Mouse (Mus musculus): ENCODE results near the gene Car9. TPM values are rescaled to one million over a fixed set of nuclear protein-coding genes. Genes with fewer than 3 reads are reported as not detected.

Gene Car9
- 2.1 and 2.6 TPM in 2 replicates for polyA plus RNA-seq (2015; fragmentation: Nextera tagmentation; extraction: Ambion mirVana)

DNA sequence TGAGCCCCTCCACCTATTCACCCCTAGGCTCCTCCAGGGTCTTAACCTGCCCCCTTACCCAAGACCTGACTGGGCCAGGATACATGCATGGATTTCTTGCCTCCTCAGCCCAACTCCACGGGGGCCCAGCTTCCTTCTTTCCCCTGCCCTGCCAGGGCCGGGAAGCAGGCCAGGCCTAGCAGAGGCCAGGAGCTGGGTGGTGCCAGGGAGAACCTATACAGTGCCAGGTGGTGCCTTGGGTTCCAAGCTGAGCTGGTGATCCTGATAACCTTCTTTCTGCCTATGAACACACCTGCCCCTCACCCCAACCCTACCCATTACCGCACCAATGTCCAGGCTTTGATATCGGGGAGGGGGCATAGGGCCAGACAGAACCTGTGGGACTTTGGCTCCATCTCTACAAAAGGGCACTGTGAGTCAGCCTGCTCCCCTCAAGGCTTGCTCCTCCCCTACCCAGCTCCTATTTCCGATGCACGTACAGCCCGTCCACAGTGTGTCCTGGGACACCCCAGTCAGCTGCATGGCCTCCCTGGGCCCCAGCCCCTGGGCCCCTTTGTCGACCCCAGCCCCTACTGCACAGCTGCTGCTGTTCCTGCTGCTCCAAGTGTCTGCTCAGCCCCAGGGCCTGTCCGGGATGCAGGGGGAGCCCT is at the start of gene Car9:
TSS of gene Car9 (plus strand) at position 431 of the 650 bp plus-strand sequence.
- H3K27me3 ChIP-seq (replicated peaks; ENCODE audit: insufficient read depth, low read length): no peaks in the 10 kb centered on the region
- H3K9me3 ChIP-seq (ENCODE audit: low read length): no peaks in the 10 kb centered on the region
- H3K4me1 ChIP-seq (ENCODE audit: insufficient read depth, low read depth, low read length): peaks cover 5% of the 10 kb centered on the region; the same call in 1 of the 2 replicates
- H3K36me3 ChIP-seq (ENCODE audit: insufficient read depth, low read length): no peaks in the 10 kb centered on the region
- TF ChIP-seq CTCF (IDR thresholded peaks at IDR 0.05) (no peak), EP300 (IDR thresholded peaks at IDR 0.05) (no peak)
- 49% methylated on average over 9 of the region's 9 CpGs for WGBS
- no peak within 1 kb of the TSS for H3K27ac ChIP-seq (ENCODE audit: low read length)
- H3K4me2 ChIP-seq (replicated peaks; ENCODE audit: low read depth, low read length): peak within 1 kb of the TSS; percentile 83
- DNase-seq (ENCODE audit: low spot score) (no peak), ATAC-seq (no peak)
- H3K9ac ChIP-seq (replicated peaks; ENCODE audit: low read depth): no peak within 1 kb of the TSS
- H3K4me3 ChIP-seq (ENCODE audit: low read depth, low read length): no peak within 1 kb of the TSS

DNA sequence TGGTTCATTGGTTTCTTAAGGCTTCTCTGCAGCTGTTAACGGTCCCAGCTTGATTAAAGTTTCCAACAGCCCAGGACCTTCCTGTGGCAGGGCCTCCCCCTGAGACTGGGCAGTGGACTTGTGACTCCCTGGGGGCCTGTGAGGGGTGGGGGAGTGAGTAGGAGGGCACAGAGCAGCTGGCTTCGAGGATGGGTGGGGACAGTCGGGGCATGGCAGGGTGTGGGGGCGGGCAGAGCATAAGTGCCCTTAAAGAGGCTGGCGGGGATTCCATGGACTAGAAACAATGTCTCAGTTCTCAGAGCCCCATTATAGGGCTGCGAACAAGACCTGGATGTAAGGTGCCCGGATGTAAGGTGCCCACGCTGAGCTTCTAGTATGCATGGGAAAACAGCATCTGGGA is 49.6 kb upstream of the Car9 start:
- no peak for ATAC-seq
- no peak overlapping the region for H3K27ac ChIP-seq (ENCODE audit: low read length)
- no peaks in the 10 kb centered on the region for H3K36me3 ChIP-seq (ENCODE audit: insufficient read depth, low read length)
- H3K9me3 ChIP-seq (ENCODE audit: low read length): no peaks in the 10 kb centered on the region
- no peak overlapping the region for H3K4me2 ChIP-seq (replicated peaks; ENCODE audit: low read depth, low read length)
- TF ChIP-seq EP300 (IDR thresholded peaks at IDR 0.05): no peak
- H3K9ac ChIP-seq (replicated peaks; ENCODE audit: low read depth): no peak overlapping the region
- peaks cover 4% of the 10 kb centered on the region; the same call in 1 of the 2 replicates for H3K4me1 ChIP-seq (ENCODE audit: insufficient read depth, low read depth, low read length)
- DNase-seq (ENCODE audit: low spot score): no peak
- WGBS: 14% methylated on average over 8 of the region's 8 CpGs
- H3K4me3 ChIP-seq (ENCODE audit: low read depth, low read length): no peak overlapping the region
- H3K27me3 ChIP-seq (replicated peaks; ENCODE audit: insufficient read depth, low read length): 0 out of 2 replicates have a peak, but pooled peaks cover 7% of the 10 kb centered on the region

DNA sequence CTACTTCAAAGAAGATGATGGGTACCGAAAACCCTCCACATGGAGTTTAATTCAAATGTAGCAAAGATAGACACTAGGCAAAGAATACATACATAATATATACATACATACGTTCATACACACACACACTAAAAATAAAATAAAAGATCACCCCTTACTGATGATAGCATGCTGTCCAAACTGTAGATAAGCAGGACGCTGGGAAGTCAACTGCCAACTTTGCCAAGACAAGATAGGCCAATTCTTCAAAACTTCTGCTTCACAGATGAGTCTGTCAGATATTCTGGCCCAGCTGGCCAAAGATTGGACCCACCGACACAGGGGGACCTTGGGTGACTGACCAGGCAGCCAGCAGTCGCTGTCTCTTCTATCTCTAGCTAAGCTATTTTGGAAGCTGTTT is 43.7 kb upstream of the Car9 start:
- no peak overlapping the region for H3K4me2 ChIP-seq (replicated peaks; ENCODE audit: low read depth, low read length)
- ATAC-seq: no peak
- no peaks in the 10 kb centered on the region for H3K9me3 ChIP-seq (ENCODE audit: low read length)
- no peaks in the 10 kb centered on the region for H3K4me1 ChIP-seq (ENCODE audit: insufficient read depth, low read depth, low read length)
- no peaks in the 10 kb centered on the region for H3K27me3 ChIP-seq (replicated peaks; ENCODE audit: insufficient read depth, low read length)
- no peak overlapping the region for H3K9ac ChIP-seq (replicated peaks; ENCODE audit: low read depth)
- WGBS: 79% methylated on average over 5 of the region's 5 CpGs
- H3K4me3 ChIP-seq (ENCODE audit: low read depth, low read length): no peak overlapping the region
- no peak overlapping the region for H3K27ac ChIP-seq (ENCODE audit: low read length)
- TF ChIP-seq CTCF (IDR thresholded peaks at IDR 0.05) (no peak), EP300 (IDR thresholded peaks at IDR 0.05) (no peak)
- no peaks in the 10 kb centered on the region for H3K36me3 ChIP-seq (ENCODE audit: insufficient read depth, low read length)
- DNase-seq (ENCODE audit: low spot score): no peak

DNA sequence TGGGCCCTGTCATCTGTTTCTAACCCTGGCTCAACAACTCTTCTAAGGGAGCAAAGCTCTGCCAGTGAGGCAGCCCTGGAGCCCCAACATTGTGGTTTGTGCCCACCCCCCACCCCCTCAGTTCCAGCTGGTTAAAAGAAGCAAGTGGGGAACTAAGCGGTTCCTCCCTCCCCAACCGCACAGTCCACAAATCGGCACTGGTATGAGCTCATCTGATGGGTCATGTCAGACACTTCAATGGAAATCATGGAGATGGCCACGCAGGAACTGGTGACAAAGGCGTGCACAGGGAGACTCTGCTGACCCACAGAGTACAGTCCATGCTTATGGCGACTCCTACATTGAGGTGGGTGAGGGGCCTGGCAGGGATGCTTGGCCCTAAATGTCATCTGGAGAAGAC is 40.8 kb upstream of the Car9 start:
- H3K4me3 ChIP-seq (ENCODE audit: low read depth, low read length): no peak overlapping the region
- H3K27ac ChIP-seq (ENCODE audit: low read length): no peak overlapping the region
- ATAC-seq: no peak
- H3K9ac ChIP-seq (replicated peaks; ENCODE audit: low read depth): no peak overlapping the region
- no peaks in the 10 kb centered on the region for H3K27me3 ChIP-seq (replicated peaks; ENCODE audit: insufficient read depth, low read length)
- DNase-seq (ENCODE audit: low spot score): no peak
- no peaks in the 10 kb centered on the region for H3K9me3 ChIP-seq (ENCODE audit: low read length)
- 70% methylated on average over 6 of the region's 6 CpGs for WGBS
- H3K36me3 ChIP-seq (ENCODE audit: insufficient read depth, low read length): no peaks in the 10 kb centered on the region
- TF ChIP-seq CTCF (IDR thresholded peaks at IDR 0.05) (no peak), EP300 (IDR thresholded peaks at IDR 0.05) (no peak)
- no peak overlapping the region for H3K4me2 ChIP-seq (replicated peaks; ENCODE audit: low read depth, low read length)
- no peaks in the 10 kb centered on the region for H3K4me1 ChIP-seq (ENCODE audit: insufficient read depth, low read depth, low read length)

DNA sequence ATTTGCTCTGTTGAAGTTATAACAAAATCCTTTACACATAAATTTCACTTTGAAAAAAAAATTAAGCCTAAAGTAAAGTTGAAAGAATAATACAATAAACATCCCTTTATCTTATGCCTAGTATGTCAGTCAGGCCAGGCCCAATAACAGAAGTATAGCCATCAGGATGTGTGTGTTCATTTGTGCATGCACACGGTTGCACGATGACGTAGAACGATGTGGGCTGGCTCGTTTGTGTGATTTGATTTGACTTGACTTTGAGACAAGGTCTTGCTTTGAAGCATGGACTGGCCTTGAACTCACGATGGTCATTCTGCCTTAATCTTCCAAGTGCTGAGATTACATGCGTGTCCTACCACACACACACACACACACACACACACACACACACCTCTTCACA is 39.9 kb upstream of the Car9 start:
- 85% methylated on average over 7 of the region's 7 CpGs for WGBS
- TF ChIP-seq CTCF (IDR thresholded peaks at IDR 0.05) (no peak), EP300 (IDR thresholded peaks at IDR 0.05) (no peak)
- no peaks in the 10 kb centered on the region for H3K9me3 ChIP-seq (ENCODE audit: low read length)
- H3K4me2 ChIP-seq (replicated peaks; ENCODE audit: low read depth, low read length): no peak overlapping the region
- no peak for ATAC-seq
- no peaks in the 10 kb centered on the region for H3K4me1 ChIP-seq (ENCODE audit: insufficient read depth, low read depth, low read length)
- DNase-seq (ENCODE audit: low spot score): no peak
- no peaks in the 10 kb centered on the region for H3K27me3 ChIP-seq (replicated peaks; ENCODE audit: insufficient read depth, low read length)
- H3K36me3 ChIP-seq (ENCODE audit: insufficient read depth, low read length): no peaks in the 10 kb centered on the region
- no peak overlapping the region for H3K9ac ChIP-seq (replicated peaks; ENCODE audit: low read depth)
- no peak overlapping the region for H3K27ac ChIP-seq (ENCODE audit: low read length)
- H3K4me3 ChIP-seq (ENCODE audit: low read depth, low read length): no peak overlapping the region

DNA sequence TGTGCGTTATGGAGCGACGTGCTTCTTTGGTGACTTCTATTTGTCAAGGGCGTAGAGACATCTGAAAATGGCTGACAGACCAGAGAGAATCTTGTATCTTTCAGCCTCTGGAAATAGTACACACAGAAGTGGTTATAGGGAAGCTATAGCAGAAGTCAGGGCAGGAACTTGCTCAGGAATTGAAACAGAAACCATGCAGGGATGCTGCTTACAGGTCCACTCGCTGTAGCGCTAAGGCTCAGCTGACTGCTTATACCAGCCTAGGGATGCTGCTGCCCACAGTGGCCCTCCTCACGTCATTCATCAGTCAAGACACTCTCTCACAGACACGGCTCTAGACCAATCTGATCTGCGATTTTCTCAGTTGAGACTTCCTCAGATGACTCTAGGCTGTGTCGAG is 36.5 kb upstream of the Car9 start:
- Histone ChIP-seq H3K9me3 (ENCODE audit: low read length) (no peaks in the 10 kb centered on the region), H3K9ac (replicated peaks; ENCODE audit: low read depth) (no peak overlapping the region), H3K36me3 (ENCODE audit: insufficient read depth, low read length) (no peaks in the 10 kb centered on the region), H3K4me3 (ENCODE audit: low read depth, low read length) (no peak overlapping the region), H3K27ac (ENCODE audit: low read length) (no peak overlapping the region), H3K4me1 (ENCODE audit: insufficient read depth, low read depth, low read length) (no peaks in the 10 kb centered on the region), H3K4me2 (replicated peaks; ENCODE audit: low read depth, low read length) (no peak overlapping the region), H3K27me3 (replicated peaks; ENCODE audit: insufficient read depth, low read length) (no peaks in the 10 kb centered on the region)
- ATAC-seq: no peak
- DNase-seq (ENCODE audit: low spot score): no peak
- TF ChIP-seq EP300 (IDR thresholded peaks at IDR 0.05) (no peak), CTCF (IDR thresholded peaks at IDR 0.05) (no peak)
- WGBS: 87% methylated on average over 10 of the region's 10 CpGs

All from lung, postnatal 0 days (tissue).